1 mouse cellular context compared by ENCODE assay signal in the genomic region with DNA sequence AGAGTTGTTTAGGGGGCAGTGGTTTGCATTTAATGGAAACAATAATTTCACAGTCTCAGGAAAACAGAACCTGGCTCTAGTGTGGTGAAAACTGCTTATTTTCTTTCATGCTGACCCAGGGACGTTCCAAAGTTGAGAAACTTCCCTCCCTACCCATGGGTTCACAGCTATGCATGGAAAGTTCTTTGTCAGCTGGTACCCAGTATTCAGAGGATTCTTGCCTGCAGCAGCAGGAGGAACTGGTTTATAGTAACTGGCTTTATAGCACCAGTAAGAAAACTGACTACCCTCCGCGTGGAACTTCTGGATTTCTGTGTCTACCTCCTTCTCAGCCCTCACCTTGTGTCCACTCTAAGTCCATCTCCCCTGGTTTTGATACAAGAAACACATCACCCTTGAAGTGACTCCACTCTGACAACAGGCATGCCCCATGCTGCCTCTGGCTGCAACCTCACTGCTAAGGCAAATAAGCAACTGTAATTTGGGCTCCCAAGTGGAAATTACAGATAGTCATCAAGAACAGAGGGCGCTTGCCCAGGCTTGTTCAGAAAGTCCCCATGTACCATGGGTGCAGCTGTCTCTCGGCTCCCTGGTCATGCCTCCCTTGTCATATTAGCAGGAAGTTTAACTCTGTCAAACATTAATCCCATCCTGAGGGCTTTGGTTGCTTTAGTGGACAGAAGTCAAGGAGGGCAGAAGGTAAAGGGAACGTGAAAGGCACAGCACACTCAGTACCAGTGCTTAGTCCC.
TF ChIP-seq lines count a peak whose summit lies in the region.

No protein-coding gene starts in this region.

TF ChIP-seq in CH12.LX, 34 proteins besides CTCF, POLR2A, EP300 and RAD21 (continued from another document):
- 0 out of 2 replicates have a peak, but pooled peaks have one; percentile 16 for TF ChIP-seq ZMIZ1 (IDR thresholded peaks at IDR 0.05; ENCODE audit: low read depth, low read length)
- TF ChIP-seq USF1 (IDR thresholded peaks at IDR 0.05; ENCODE audit: low read depth, low read length) = no peak
- TF ChIP-seq IRF4 (IDR thresholded peaks at IDR 0.05; ENCODE audit: low read depth, low read length) = peak; percentile 85
TF ChIP-seq in CH12.LX: peak in this region for 15.
